Mouse (Mus musculus): ENCODE measurements at regions not wholly inside any gene's neighbourhood (a gene's known extent, or its start where the extent isn't known, plus 50 kb on each side); places are given as distances from the start of the nearest gene placed in this dataset.
A peak's percentile ranks its signal among the peaks of the same experiment; 100 is the strongest.

DNA sequence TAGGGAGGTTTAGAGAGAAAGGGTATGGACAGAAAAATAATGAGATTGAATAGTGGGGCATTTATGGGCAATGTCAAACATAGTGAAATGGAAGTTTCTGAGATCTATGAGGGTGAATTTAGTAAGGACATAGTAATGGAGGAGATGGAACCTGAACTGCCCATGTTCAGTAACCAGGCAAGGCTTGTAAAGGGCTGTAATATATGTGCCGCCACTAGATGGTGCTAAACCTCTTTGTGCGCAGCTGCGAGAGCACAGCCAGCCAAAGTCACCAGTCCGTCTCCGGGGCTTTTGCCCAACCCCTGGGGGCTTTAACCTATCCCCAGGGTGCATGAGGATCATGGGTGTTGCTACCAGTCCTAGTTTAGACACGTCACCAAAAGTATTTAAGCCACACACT, 77.7 kb upstream of the Vmn2r25 start:
- peak; percentile 15 to 20 for DNase-seq

GRCm38 (mm10) chr6:123937930-123938329, 84.7 kb upstream of the Vmn2r25 start:
- no peak for DNase-seq

DNA sequence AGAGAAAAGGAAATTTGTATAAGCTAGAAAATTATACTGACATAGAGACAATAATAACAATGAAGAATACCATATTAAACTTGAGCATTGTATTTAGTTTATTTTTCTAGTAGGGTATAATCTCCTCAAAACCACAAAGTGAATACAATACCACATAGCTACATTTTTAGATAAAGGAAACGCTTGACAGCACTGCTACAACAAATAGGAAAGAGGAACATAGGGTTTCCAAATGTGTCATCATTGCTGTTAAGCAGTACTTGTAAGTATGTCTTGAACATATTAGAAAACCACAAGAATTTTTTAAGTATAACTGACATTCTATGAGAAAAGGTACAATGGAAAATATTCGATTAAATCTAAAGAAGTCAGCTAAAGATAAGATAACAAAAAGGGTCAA, 63.0 kb upstream of the Vmn2r26 start:
- no peak for DNase-seq

DNA sequence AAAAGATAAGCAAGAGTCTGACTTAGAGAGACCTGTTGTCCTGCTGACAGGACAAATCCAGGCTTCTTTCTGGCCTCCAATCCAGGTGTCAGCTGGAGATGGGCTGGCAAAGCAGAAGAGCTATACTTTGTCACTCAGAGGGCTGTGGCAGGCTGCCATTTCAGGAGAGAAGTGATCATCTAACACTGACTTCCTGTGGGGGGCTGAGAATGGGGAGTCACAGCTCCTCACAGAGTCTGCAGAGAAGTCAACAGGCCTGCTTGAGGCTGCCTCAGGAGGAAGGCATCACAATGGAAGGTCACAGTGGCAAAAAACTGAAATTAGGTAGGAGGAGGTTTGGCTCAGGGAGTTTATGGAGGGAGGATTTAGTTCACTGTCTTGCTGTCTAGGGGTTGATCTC, 53.2 kb upstream of the Vmn2r26 start:
- DNase-seq, result no peak
